Mouse (Mus musculus) forelimb bud, embryonic 11.5 days (tissue): ENCODE measurements around the gene Duox1.

Source experiments
- DNase-seq: peaks from one replicate; pipeline ENCODE4 v3.0.0-alpha.2; 2012; ENCODE audit warnings: low read depth, low spot score

The Duox1 gene

DNA sequence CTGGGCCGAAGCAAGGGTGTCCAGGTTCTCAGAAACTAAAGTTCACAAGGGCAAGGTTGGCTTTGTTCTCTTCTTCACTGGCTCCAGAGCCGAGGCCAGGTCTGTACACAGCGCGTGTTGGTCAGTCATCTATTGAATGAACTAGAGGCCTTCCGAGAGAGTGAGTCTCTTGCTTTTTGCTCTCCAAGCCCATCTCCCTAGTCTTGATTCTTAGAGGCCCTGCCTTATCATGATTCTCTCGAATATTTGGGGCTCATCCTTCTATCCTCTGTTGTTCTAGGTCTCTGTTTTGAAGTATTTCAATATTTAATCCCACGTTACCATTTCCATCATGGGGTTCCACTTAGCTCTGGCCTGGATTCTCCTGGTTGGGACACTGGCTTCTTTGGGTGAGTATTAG, at the start of gene Duox1:
TSS of gene Duox1 (plus strand) at position 301 of the 400 bp plus-strand sequence.
- DNase-seq: no peak

DNA sequence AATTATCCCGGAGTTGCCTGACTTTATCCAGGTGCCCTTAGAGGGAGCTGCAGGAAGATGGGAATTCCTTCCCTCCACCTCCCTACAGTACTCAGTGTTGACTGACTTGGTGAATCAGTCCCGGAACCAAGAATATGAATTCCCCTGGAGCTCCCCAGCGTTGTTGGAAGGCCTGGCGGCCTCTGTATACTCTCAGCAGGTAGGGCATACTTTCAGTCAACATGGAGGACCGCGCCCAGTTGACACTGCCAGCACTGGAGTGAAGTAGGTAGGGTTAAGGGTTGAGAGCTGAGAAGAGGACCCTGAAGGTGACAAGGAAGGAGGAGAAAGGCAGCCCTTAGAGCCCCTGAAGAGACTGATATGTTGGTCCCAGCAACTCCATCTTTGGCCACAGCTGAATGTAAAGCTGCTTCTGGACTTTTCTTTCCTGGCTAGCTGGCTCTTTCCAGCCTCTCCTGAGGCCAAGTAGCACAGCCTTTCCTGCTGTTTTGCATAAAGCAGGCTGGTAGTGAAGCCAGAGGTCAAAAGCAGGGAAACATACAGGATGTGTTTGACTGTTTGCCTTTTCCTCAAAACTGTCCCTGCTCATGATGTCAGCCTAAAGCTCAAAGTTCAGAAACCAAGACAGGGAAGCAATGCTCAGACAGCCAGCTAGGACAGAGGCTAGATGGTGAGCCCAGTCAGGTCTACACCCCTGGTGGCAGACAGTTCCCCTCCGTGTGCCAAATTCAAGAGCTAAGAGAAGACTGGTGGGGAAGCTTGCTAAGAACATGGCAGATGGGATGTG, 48.9 kb upstream of the Duox1 start:
- DNase-seq: no peak

DNA sequence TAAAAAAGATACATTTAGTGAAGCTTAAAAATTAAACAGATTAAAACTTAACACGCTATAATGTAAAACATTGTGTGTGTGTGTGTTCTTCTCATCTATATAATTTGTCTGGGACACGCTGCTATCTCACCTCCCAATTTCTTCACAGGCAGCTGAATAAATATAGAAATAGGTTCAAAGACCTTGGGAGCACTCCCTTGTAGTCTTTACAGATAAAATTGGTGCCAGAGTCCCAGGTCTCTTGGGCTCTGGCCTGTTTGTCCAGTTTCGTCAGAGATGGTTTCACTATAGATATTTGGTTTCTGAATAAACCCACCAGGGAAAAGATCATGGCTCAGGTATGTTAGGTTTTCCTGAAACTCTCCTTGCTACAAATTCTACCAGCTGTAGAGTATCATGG, 36.7 kb upstream of the Duox1 start:
- DNase-seq: no peak

DNA sequence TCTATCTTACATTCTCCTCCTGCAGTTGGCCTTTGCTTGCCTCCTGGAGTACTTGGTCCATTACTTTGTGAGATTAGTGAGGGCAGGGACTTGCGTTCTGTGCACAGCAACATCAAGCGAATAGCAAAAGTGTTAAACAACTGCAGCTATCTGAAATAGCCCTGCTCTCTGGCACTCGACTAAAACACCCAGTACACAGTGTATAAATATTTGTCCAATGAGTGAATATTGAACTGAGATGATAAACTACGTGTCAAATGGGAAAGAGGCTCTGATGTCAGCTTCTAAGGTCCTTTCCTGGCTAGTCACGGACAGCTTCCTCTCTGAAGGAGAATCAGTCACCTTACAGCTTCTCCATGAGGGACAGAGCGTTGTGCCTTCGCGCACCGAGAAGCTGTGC, 31.4 kb upstream of the Duox1 start:
- no peak for DNase-seq

DNA sequence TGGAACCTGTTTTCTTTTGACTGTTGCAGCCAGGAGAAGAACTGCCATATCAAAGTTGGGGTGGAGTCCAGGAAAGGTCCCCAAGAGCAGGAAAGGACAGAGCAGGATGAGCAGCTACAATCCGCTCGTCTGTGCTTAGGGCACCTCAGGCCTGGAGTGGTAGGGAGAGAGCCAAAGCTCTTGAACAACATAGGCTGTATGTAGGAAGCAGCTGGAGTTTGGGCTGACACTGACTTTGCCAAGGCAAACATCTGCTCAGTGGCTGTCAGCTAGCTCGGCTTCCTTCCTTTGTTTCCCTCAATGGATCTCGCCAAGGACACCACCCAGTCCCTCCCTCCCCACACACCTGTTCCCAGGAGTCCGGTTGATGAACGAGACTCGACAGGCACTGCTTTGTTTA, 29.3 kb upstream of the Duox1 start:
- DNase-seq: no peak

DNA sequence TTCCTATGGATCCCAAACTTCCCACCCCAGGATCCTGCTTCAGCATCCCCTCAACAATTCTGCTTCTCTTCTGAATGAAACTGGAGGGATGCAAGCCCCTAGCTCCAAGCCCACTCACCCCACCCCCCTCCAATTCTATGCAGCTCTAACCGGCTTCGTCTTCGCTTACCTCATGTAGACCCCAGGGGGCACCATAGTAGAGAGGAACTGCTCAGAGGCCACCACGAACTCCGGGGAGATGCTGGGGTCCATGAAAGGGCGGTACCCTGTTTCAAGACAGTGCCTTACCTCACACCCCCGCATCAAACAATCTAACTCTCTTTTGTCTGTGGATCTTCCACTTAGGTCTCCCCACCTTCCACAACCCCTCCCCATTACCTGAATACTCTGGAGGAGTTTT, 20.6 kb upstream of the Duox1 start:
- no peak for DNase-seq

DNA sequence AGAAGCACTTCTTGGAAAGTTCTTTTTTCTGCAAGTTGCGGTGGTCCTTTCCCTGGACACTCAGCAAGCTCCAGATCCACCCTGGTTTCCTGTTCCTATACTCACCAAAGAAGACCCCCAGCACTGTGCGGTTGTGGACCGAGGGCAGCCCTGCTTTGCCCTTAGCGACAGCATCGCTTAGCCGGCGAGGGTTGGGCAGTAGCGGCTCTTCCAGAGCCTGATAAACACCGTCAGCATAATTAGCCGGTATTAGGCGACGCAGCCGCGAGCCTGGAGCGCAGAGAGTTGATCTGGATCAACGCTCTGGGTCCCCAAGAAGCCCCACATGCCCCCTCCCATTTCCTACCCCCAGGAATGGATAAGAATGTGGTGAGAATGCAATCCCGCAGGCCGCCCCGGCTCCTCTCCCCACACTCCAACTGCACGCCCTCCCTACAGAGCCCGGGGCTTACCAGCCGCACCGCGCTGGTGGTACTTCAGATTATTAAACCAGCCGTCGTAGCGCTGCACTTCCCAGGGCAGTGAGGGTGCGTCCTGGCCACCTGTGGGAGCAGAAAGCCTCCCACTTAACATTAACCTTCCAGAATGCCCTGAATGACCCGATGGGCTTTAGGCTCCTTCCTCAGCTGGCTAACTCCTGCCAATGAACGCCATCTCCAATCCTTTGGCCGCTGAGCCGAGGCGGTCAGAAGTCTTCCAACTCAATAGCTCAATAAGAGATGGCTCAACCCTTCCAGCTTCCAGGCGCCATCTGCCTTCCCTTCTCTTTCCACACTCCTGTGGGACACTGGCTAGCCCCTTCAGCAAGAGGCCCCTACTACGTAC, 18.0 kb upstream of the Duox1 start:
- DNase-seq: no peak

DNA sequence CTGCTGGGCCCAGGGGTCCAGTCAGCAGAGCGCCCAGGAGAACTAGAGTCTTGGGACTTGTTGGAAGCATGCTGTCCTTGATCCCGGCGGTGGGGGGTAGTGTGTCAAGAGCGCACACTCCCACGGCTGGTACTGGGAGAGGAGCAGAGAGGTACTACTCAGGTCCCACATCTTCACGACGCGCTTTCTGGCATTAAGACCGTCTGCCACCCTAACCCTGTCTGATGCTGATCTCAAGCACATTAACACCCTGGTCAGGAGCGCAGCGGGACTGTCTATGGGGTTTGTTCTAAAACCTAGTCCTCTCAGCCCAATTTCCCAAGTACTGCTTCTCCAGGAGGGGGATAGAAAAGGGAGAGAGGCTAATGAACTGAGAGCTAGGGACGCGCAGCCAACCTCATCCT, 17.4 kb upstream of the Duox1 start, which contains the start of gene Duox2:
TSS of gene Duox2 (minus strand) at position 354 of the 404 bp plus-strand sequence.
- no peak for DNase-seq

DNA sequence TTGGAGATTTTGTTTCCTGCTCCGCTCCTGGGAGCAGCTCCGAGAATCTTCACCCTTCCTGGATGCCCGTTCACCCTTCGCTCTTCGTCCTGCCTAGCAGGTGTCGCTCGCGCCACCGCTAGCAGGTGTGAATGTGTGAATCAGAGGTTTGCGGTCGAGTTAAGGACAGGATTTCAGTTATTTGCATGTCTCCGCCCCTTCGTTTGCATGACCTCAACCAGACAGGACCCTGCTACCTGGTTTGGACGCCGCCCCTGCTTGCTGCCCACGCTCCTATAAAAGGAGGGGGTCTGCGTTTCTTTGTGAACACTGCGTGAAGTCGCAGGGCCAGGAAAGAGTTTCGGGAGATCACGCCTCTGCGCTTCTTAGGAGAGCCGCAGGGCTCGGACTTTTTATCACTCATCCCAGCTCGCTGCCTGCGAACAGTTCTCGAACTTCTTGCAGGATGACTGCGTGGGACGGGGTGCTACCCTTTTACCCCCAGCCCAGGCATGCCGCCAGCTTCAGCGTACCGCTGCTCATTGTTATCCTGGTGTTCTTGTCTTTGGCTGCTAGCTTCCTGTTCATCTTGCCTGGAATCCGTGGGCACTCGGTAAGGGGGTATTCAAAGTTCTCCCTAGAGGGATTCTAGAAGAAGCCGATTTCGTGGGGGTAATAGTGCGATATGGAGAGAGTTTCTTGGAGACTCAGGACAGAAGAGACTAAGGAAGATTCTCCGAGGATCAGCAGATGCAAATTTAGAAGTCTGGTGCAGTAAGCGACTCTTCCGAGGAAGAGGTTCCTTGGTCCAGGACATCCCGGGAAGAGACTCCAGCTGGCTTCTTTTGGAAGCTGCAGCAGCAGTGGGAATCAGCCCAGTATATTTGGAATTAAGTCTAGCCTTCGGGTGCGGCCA, 16.6 kb upstream of the Duox1 start, which contains the start of gene Duoxa2:
TSS of gene Duoxa2 (plus strand) at position 305 of the 895 bp plus-strand sequence.
- peak; percentile 43 for DNase-seq

DNA sequence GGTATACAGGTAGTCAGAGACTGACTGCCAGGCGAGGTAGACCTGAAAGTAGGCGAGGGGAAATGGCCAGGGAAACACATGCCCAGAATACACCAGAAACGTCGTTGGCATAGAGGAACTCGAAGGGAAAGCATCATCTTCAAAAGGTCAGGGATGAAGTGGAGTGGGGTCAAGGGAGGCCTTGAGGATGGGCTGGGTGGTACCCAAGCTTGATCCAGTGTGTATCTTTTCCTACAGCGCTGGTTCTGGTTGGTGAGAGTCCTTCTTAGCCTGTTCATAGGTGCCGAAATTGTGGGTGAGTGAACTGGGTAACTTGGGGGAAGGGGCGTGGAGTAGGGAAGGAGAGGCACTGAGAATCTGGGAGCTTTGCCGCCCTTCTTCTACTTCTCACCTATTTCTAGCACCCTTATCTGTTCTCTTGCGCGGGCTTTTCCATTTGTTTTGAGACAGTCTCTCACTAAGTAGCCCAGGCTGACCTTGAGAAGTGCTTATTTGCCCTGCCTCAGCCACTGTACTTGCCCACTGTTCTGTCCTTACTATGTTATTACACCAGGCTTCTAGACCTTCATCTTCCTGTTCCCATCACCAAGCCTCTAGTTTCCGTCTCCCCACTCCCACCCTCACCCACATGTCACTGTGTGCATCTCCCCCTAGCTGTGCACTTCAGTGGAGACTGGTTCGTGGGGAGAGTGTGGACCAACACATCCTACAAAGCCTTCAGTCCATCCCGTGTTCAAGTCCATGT, 15.4 kb upstream of the Duox1 start:
- no peak for DNase-seq

DNA sequence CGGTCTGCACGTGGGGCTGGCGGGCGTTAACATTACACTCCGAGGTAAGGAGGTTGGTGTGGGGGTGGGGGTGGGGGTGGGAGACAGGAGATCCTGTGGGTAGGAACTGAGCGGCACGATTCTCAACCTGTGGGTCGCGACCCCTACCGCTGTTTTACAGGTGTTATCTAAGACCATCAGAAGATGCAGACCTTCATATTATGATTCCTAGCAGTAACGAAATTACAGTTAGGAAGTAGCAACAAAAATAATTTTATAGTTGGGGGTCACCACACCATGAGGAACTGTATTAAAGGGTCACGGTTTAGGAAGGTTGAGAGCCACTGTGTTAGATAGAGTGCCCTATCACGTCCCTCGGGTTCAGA, 14.8 kb upstream of the Duox1 start:
- no peak for DNase-seq

DNA sequence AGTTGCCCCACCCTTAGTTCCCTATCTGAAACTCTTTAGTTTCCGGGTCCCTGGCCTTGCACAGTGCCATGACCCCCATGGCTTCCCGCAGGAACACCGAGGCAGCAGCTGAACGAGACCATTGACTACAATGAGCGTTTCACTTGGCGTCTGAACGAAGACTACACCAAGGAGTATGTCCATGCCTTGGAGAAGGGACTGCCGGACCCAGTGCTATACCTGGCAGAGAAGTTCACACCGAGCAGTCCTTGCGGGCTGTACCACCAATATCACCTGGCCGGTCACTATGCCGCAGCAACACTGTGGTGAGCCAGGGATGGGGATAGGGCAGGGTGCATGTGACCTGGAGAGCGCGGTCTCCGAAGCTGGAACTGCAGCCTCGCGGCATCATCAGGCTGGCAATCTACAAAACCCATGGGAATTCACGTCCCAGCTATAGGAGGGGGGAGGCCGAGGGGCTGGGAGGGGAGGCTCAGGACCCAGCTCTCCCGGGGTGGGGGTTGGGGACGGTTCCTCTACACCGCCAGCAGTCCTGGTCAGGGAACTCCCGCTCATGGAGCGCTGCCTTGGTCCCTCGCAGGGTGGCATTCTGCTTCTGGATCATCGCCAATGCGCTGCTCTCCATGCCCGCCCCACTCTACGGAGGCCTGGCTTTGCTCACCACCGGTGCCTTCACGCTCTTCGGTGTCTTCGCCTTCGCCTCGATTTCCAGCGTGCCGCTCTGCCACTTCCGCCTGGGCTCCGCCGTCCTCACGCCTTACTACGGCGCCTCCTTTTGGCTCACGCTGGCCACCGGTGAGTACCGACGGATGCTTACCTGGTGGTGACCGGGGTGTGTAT, 14.2 kb upstream of the Duox1 start:
- no peak for DNase-seq

DNA sequence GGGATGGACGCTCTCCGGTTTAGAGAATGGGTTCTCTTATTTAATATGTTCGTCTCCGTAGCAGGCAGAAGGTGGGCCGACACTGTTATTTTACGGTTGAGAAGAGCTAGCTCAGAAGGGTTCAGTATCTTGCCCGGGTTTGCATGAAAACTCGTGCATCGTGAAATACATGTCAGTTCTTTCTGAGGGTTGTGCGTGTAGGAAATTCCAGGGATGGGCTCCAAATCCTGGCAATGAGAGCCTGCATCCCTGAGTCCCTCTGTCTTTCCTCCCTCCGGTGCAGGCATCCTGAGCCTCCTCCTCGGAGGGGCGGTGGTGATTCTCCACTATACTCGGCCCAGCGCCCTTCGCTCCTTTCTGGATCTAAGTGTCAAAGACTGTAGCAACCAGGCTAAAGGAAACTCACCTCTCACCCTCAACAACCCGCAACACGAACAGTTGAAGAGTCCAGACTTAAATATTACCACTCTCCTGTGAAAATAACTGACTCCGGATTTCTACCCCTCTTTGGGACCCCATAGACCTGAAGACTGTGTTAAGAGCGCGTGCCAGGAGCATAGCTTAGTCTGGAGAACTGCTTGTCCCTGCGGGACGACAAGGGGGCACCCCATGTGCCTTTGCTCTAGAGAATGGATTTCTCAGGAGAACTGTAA, 13.4 kb upstream of the Duox1 start:
- no peak for DNase-seq

DNA sequence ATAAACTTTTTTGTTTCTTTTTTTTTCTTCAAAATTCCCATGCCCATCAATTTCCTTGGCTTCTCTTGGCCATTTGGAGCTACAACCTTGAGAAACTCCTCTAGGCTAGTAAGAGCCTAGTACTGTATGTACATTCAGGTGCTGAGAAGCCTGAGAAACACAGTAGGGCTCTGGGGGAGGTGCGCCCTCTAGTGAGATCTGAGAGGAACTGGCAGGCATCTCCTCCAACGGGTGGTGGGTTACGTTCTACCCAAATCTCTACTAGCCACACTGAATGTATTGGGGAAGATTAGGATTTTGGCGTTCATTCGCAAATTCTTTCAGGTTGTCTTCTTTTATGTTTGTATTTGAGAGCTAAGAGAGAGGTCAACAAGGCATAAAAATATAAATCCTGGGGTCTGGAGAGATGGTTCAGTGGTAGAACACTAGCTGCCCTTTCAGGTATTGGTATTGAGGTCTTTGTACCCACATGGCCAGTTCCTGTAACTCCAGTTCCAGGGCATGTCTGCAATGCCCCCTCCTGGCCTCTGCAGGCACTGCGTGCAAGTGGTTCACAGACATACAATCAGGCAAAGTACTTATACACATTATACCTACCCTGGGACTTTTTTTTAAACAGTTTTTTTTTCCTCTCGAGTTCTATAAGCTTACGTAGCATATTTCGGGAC, 12.8 kb upstream of the Duox1 start:
- peak; percentile 77 for DNase-seq

DNA sequence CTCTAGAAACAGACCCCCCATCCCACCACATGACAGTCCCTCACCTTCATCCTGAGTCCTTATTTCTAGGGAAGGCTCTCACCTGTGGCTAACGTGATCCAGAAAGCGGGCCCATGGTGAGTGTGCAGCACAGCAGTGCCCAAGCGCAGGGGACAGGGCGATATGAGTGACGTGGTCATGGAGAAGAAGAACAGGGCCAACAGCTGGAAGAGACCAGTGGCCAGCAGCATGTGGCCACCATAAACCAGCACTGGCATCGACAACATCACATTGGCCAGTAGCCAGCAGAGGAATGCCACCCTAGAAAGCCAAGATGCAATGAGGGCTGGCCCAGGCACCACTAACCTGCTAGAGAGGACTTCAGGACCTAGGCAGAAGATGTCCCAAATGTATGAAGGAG, 10.9 kb upstream of the Duox1 start:
- DNase-seq: no peak

DNA sequence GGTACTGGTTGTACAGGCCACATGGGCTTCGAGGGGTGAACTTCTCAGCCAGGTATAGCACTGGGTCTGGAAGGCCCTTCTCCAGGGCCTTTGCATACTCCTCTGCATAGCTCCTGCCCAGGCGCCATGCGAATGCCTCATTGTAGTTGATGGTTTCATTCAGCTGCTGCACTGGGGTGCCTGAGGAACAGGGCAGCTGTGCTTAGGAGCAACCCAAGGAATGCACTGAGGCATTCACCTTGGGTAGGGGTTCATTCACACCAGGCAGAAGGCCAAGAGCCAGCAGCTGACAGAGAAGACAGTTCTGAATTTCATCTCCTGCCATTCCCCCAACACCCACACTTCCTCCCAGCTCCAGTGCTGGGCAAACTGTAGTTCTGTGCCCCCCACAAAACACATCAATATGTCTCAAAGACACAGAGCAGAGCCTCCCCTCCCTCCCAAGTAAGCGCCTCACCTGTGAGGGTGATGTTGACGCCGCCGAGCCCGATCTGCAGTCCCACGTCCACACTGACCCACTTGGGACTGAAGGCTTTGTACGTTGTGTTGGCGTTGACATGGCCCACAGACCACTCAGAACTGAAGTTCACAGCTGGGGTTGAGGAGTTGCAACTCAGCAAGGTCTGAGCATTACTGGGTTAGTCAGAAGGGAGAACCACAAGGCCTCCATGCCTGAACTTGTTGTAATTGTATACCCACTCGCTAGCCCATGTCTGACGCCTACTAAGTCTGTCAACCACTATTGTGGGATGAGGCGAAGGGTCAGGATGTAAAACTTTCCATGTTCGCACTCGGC, 10.2 kb upstream of the Duox1 start:
- DNase-seq: no peak

DNA sequence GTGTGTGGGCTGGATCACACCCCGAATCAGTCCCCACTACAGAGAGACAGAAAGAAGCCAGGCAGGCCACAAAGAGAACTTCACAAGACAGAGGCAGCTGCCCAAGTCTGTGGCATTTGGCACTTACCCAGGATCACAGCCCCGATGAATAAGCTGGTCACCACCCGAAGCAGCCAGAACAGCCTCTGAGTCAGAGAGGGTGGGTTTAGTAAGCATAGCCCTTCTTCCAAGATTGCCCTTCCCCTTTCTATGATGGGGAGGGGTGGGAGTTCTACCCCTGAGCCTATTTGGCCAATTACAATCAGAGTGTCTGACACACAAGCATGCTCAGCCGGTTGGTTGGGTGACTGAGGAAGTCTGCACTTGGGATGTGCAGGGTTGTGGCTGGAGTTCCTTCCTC, 9.3 kb upstream of the Duox1 start:
- DNase-seq: no peak

DNA sequence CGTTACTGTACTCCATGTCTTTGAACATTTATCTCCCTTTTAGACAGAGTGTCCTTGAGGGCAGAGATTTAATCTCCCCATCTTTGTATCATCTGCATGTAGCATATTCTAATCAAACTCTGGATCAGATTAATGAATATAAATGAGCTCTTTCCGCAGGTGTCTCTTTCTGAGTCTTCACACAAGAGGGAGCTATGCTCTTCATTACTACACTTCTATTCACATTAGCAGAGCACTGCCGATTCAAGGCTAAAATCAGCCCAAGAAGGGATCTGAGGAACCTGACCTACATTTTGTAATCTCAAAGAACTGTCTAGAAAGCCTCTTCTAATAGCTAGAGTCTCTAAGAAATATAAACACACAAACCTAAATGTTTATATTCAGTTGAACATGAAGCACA, 5.8 kb upstream of the Duox1 start:
- no peak for DNase-seq
